In genomic region chr10:44846149-44846548, GRCm38 (mm10) we compare ENCODE assay signal across 12 mouse cellular contexts.
DNase-seq lines count a peak whose midpoint lies in the region; ATAC-seq and TF ChIP-seq lines count a peak whose summit lies in the region.
"Had no signal": no experiment of that assay in that cellular context is flagged by ENCODE, and none has a peak within 500 bp of the region (broad histone marks: within the 10 kb centered on the region; RNA-seq: fewer than 3 reads in every experiment).

No protein-coding gene starts in this region.

- no peaks in the 10 kb centered on the region for H3K36me3 ChIP-seq in lung, embryonic 14.5 days (ENCODE audit: insufficient read depth)
- no peaks in the 10 kb centered on the region for H3K36me3 ChIP-seq in intestine, embryonic 15.5 days
- H3K36me3 ChIP-seq: liver, embryonic 13.5 days had no signal

- H3K27ac ChIP-seq in lung, embryonic 14.5 days (ENCODE audit: low read depth): peak overlapping the region; percentile 73
- peak overlapping the region; percentile 54 for H3K27ac ChIP-seq in intestine, embryonic 15.5 days
- H3K27ac ChIP-seq: heart, adult 2 months; kidney, postnatal 0 days; liver, embryonic 13.5 days had no signal

- TF ChIP-seq CTCF in lung, embryonic 14.5 days (IDR thresholded peaks at IDR 0.05; ENCODE audit: low read depth): no peak

- intact Hi-C loops in left cerebral cortex, postnatal 4 days (cut with DNase I): no loop called here

- H3K4me3 ChIP-seq in lung, embryonic 14.5 days (ENCODE audit: low read depth, low read length): no peak overlapping the region
- H3K4me3 ChIP-seq in intestine, embryonic 15.5 days (replicated peaks): no peak overlapping the region
- H3K4me3 ChIP-seq: heart, adult 2 months; liver, embryonic 13.5 days had no signal

- DNase-seq in lung, embryonic 14.5 days: peak; percentile 71
- no peak for DNase-seq in lung, adult 18-20 months
- DNase-seq in urinary bladder, postnatal 36 days (ENCODE audit: low spot score in 2 of 2): peak; percentile 15 to 18
- DNase-seq in urinary bladder, postnatal 10 days (ENCODE audit: low spot score): no peak
- DNase-seq in left cerebral cortex, postnatal 4 days: no peak
- DNase-seq: adrenal gland, adult 2 months; heart, adult 2 months; liver, embryonic 13.5 days; right cerebral cortex, postnatal 14 days had no signal

- peak; percentile 76; the same call in 1 of the 2 replicates for ATAC-seq in lung, embryonic 14.5 days (ENCODE audit: insufficient read depth)
- peak; percentile 61 for ATAC-seq in intestine, embryonic 15.5 days
- ATAC-seq in CD4-positive, CD25-positive, alpha-beta regulatory T cell, adult 4 months: no peak

- H3K9me3 ChIP-seq in lung, embryonic 14.5 days (ENCODE audit: low read depth, low read length): no peaks in the 10 kb centered on the region
- no peaks in the 10 kb centered on the region for H3K9me3 ChIP-seq in intestine, embryonic 15.5 days
- H3K9me3 ChIP-seq: liver, embryonic 13.5 days had no signal

- H3K4me2 ChIP-seq in lung, embryonic 14.5 days: no peak overlapping the region
- H3K4me2 ChIP-seq in intestine, embryonic 15.5 days (replicated peaks): no peak overlapping the region
- H3K4me2 ChIP-seq: liver, embryonic 13.5 days had no signal

- WGBS in lung, embryonic 14.5 days: 14% methylated on average over 2 of the region's 2 CpGs
- 8% methylated on average over 2 of the region's 2 CpGs for WGBS in intestine, embryonic 15.5 days

- H3K27me3 ChIP-seq in lung, embryonic 14.5 days (ENCODE audit: insufficient read depth, low read length): no peaks in the 10 kb centered on the region
- H3K27me3 ChIP-seq in intestine, embryonic 15.5 days (replicated peaks): no peaks in the 10 kb centered on the region
- H3K27me3 ChIP-seq: liver, embryonic 13.5 days had no signal

- H3K4me1 ChIP-seq in lung, embryonic 14.5 days (ENCODE audit: insufficient read depth): 0 out of 2 replicates have a peak, but pooled peaks cover 7% of the 10 kb centered on the region
- H3K4me1 ChIP-seq in intestine, embryonic 15.5 days (replicated peaks): no peaks in the 10 kb centered on the region
- H3K4me1 ChIP-seq: liver, embryonic 13.5 days had no signal

- no peak overlapping the region for H3K9ac ChIP-seq in lung, embryonic 14.5 days
- no peak overlapping the region for H3K9ac ChIP-seq in intestine, embryonic 15.5 days
- H3K9ac ChIP-seq: liver, embryonic 13.5 days had no signal

Comparison
In these comparisons a context has a peak if more than half of its experiments do, and no peak if none do; other contexts are left out.
1. DNase-seq: peak in lung, embryonic 14.5 days (single experiment) and urinary bladder, postnatal 36 days (2 of 2); none in lung, adult 18-20 months (0 of 2), urinary bladder, postnatal 10 days (single experiment) and left cerebral cortex, postnatal 4 days (single experiment).